Mouse (Mus musculus) hindbrain, embryonic 10.5 days (tissue): Measurements from ENCODE around the gene En1. TPM values are rescaled to one million over a fixed set of nuclear protein-coding genes. Genes with fewer than 3 reads are reported as not detected.

ENCODE experiments used
- DNase-seq: peaks from one replicate; pipeline ENCODE4 v3.0.0-alpha.2; 2017; ENCODE audit warnings: low spot score
- H3K27ac ChIP-seq: fragments of 300-500 bp; sonication (generic); 2 replicates; pipeline ENCODE4 v1.5.1; 2016; ENCODE audit warnings: mild to moderate bottlenecking, moderate library complexity
- H3K27me3 ChIP-seq: fragments of 300-500 bp; sonication (generic); 2 replicates; pipeline ENCODE4 v1.6.1; 2016; ENCODE audit warnings: mild to moderate bottlenecking; ENCODE audit not compliant: poor library complexity, insufficient read depth, severe bottlenecking
- H3K36me3 ChIP-seq: fragments of 300-500 bp; sonication (generic); 2 replicates; pipeline ENCODE4 v1.6.1; 2016; ENCODE audit warnings: mild to moderate bottlenecking, moderate library complexity
- H3K4me1 ChIP-seq: fragments of 300-500 bp; sonication (generic); replicated peaks from 2 replicates; pipeline ENCODE4 v1.6.1; 2016; ENCODE audit warnings: mild to moderate bottlenecking
- H3K4me3 ChIP-seq: fragments of 300-500 bp; sonication (generic); 2 replicates; pipeline ENCODE4 v1.5.1; 2016; ENCODE audit warnings: mild to moderate bottlenecking, moderate library complexity
- H3K9me3 ChIP-seq: fragments of 300-500 bp; sonication (generic); 2 replicates; pipeline ENCODE4 v1.6.1; 2016; ENCODE audit warnings: mild to moderate bottlenecking, moderate library complexity
- WGBS: fragments of 180-500 bp; shearing (Covaris S2); methylation state at CpG from one replicate; pipeline ENCODE4 v1.1.7; 2016; 5-methylcytosine and 5-hydroxymethylcytosine counted together
- polyA plus RNA-seq: library from polyadenylated mRNA; unstranded; fragments of >200 nt; fragmentation: Nextera tagmentation; extraction: Ambion mirVana; gene quantifications from 2 replicates; pipeline ENCODE4 v1.2.1, GENCODE M21; 2016

Gene En1
- polyA plus RNA-seq, 1 experiment from 2014 or later = 3.5 TPM

- H3K4me3 ChIP-seq = peak overlapping the region; percentile 45
Observed at GRCm38 (mm10) chr1:120615927-120616326, 13.7 kb downstream of the En1 start.

GRCm38 (mm10) chr1:120621383-120621782 is 19.2 kb downstream of the En1 start:
- Histone ChIP-seq H3K4me1 (peaks cover 11% of the 10 kb centered on the region), H3K27ac (peak overlapping the region; percentile 73), H3K9me3 (no peaks in the 10 kb centered on the region), H3K36me3 (no peaks in the 10 kb centered on the region), H3K27me3 (peaks cover 91% of the 10 kb centered on the region), H3K4me3 (peak overlapping the region; percentile 33; the same call in 1 of the 2 replicates)
- DNase-seq = peak; percentile 36
- 17% methylated on average over 5 of the region's 5 CpGs for WGBS

More at GRCm38 (mm10) chr1:120615927-120616326, 13.7 kb downstream of the En1 start:
- Histone ChIP-seq H3K4me1 (peaks cover 17% of the 10 kb centered on the region), H3K27me3 (peaks cover 100% of the 10 kb centered on the region), H3K36me3 (no peaks in the 10 kb centered on the region), H3K9me3 (no peaks in the 10 kb centered on the region), H3K27ac (peak overlapping the region; percentile 85)
- WGBS = 3% methylated on average over 9 of the region's 9 CpGs
- DNase-seq = peak; percentile 25

GRCm38 (mm10) chr1:120626930-120627621 is 24.9 kb downstream of the En1 start:
- DNase-seq = no peak
- peaks cover 6% of the 10 kb centered on the region for H3K4me1 ChIP-seq
- H3K4me3 ChIP-seq = no peak overlapping the region
- no peaks in the 10 kb centered on the region for H3K9me3 ChIP-seq
- H3K36me3 ChIP-seq = no peaks in the 10 kb centered on the region
- peaks cover 51% of the 10 kb centered on the region for H3K27me3 ChIP-seq
- WGBS = 52% methylated on average over 11 of the region's 11 CpGs
- peak overlapping the region; percentile 53 for H3K27ac ChIP-seq

- 75% methylated on average over 4 of the region's 4 CpGs for WGBS
- Histone ChIP-seq H3K9me3 (no peaks in the 10 kb centered on the region), H3K27me3 (peaks cover 46% of the 10 kb centered on the region), H3K4me3 (no peak overlapping the region), H3K36me3 (no peaks in the 10 kb centered on the region), H3K4me1 (peaks cover 6% of the 10 kb centered on the region), H3K27ac (no peak overlapping the region)
- no peak for DNase-seq
Observed at GRCm38 (mm10) chr1:120627622-120628001, 25.4 kb downstream of the En1 start.

GRCm38 (mm10) chr1:120628821-120629220 is 26.6 kb downstream of the En1 start:
- Histone ChIP-seq H3K4me3 (no peak overlapping the region), H3K27me3 (peaks cover 37% of the 10 kb centered on the region), H3K27ac (no peak overlapping the region), H3K9me3 (no peaks in the 10 kb centered on the region), H3K4me1 (peaks cover 6% of the 10 kb centered on the region), H3K36me3 (no peaks in the 10 kb centered on the region)
- 60% methylated on average over 9 of the region's 9 CpGs for WGBS
- DNase-seq = no peak

- no peak for DNase-seq
- peaks cover 28% of the 10 kb centered on the region for H3K27me3 ChIP-seq
- H3K9me3 ChIP-seq = no peaks in the 10 kb centered on the region
- peak overlapping the region; percentile 35 for H3K4me3 ChIP-seq
- peak overlapping the region; percentile 82 for H3K27ac ChIP-seq
- H3K36me3 ChIP-seq = no peaks in the 10 kb centered on the region
- H3K4me1 ChIP-seq = peaks cover 28% of the 10 kb centered on the region
- WGBS = 18% methylated on average over 10 of the region's 10 CpGs
Observed at GRCm38 (mm10) chr1:120643380-120643779, 41.2 kb downstream of the En1 start.

- no peaks in the 10 kb centered on the region for H3K9me3 ChIP-seq
- H3K4me3 ChIP-seq = peak overlapping the region; percentile 35
- H3K36me3 ChIP-seq = no peaks in the 10 kb centered on the region
- H3K27me3 ChIP-seq = peaks cover 28% of the 10 kb centered on the region
- peak overlapping the region; percentile 82 for H3K27ac ChIP-seq
- DNase-seq = peak; percentile 67
- H3K4me1 ChIP-seq = peaks cover 28% of the 10 kb centered on the region
- WGBS = 4% methylated on average over 13 of the region's 13 CpGs
Observed at GRCm38 (mm10) chr1:120643848-120644711, 41.9 kb downstream of the En1 start.

- peak overlapping the region; percentile 82 for H3K27ac ChIP-seq
- no peak for DNase-seq
- peaks cover 28% of the 10 kb centered on the region for H3K27me3 ChIP-seq
Observed at GRCm38 (mm10) chr1:120644755-120645154, 42.5 kb downstream of the En1 start.

GRCm38 (mm10) chr1:120650068-120650467 is 47.9 kb downstream of the En1 start:
- 69% methylated on average over 8 of the region's 8 CpGs for WGBS

More at GRCm38 (mm10) chr1:120644755-120645154, 42.5 kb downstream of the En1 start:
- H3K4me1 ChIP-seq = peaks cover 28% of the 10 kb centered on the region
- no peaks in the 10 kb centered on the region for H3K9me3 ChIP-seq
- WGBS = 22% methylated on average over 1 of the region's 1 CpGs
- H3K4me3 ChIP-seq = no peak overlapping the region
- no peaks in the 10 kb centered on the region for H3K36me3 ChIP-seq

GRCm38 (mm10) chr1:120651997-120652396 is 49.8 kb downstream of the En1 start:
- Histone ChIP-seq H3K4me3 (no peak overlapping the region), H3K27me3 (no peaks in the 10 kb centered on the region), H3K27ac (no peak overlapping the region), H3K36me3 (no peaks in the 10 kb centered on the region), H3K4me1 (no peaks in the 10 kb centered on the region), H3K9me3 (no peaks in the 10 kb centered on the region)
- no peak for DNase-seq
- WGBS = 87% methylated on average over 5 of the region's 5 CpGs

More at GRCm38 (mm10) chr1:120650068-120650467, 47.9 kb downstream of the En1 start:
- H3K4me1 ChIP-seq = peaks cover 5% of the 10 kb centered on the region
- no peak overlapping the region for H3K4me3 ChIP-seq
- H3K9me3 ChIP-seq = no peaks in the 10 kb centered on the region
- no peak for DNase-seq
- no peak overlapping the region for H3K27ac ChIP-seq
- H3K27me3 ChIP-seq = peaks cover 5% of the 10 kb centered on the region; the same call in 1 of the 2 replicates
- no peaks in the 10 kb centered on the region for H3K36me3 ChIP-seq

GRCm38 (mm10) chr1:120654950-120655396 is 52.8 kb downstream of the En1 start:
- no peaks in the 10 kb centered on the region for H3K27me3 ChIP-seq
- DNase-seq = no peak
- H3K9me3 ChIP-seq = no peaks in the 10 kb centered on the region
- H3K27ac ChIP-seq = no peak overlapping the region
- 0 out of 2 replicates have a peak, but pooled peaks cover 3% of the 10 kb centered on the region for H3K4me1 ChIP-seq
- WGBS = 82% methylated on average over 7 of the region's 7 CpGs
- H3K4me3 ChIP-seq = no peak overlapping the region
- H3K36me3 ChIP-seq = no peaks in the 10 kb centered on the region
